Mouse (Mus musculus) ES-E14 (cell line): ENCODE results near the gene Snrk.

Experiments
- CHD2 ChIP-seq: IDR thresholded peaks from 2 replicates; pipeline ENCODE4 v1.6.1; 2014; ENCODE audit warnings: mild to moderate bottlenecking, low read depth, low read length, inconsistent platforms
- HCFC1 ChIP-seq: IDR thresholded peaks from 2 replicates; pipeline ENCODE4 v1.6.1; 2012; ENCODE audit warnings: low read length, inconsistent platforms, borderline replicate concordance; ENCODE audit not compliant: insufficient read depth
- MAFK ChIP-seq: IDR thresholded peaks from 2 replicates; pipeline ENCODE4 v1.6.1; 2014; ENCODE audit warnings: mild to moderate bottlenecking, low read depth, low read length, inconsistent platforms; ENCODE audit not compliant: insufficient read depth
- ZC3H11A ChIP-seq: IDR thresholded peaks from 2 replicates; pipeline ENCODE4 v1.6.1; 2012; ENCODE audit warnings: low read depth, mild to moderate bottlenecking, inconsistent platforms, low read length, borderline replicate concordance
- ZNF384 ChIP-seq: IDR thresholded peaks from 2 replicates; pipeline ENCODE4 v1.6.1; 2012; ENCODE audit warnings: low read depth, low read length, inconsistent platforms

GRCm38 (mm10) chr9:122120089-122120488, 3.0 kb downstream of the Snrk start:
- TF ChIP-seq ZC3H11A = no peak
- TF ChIP-seq MAFK = no peak
- TF ChIP-seq ZNF384 = no peak
- no peak for TF ChIP-seq HCFC1
- TF ChIP-seq CHD2 = no peak
